Mouse (Mus musculus) limb, embryonic 15.5 days (tissue): ENCODE data around the gene Itgbl1. TPM values are rescaled to one million over a fixed set of nuclear protein-coding genes. Genes with fewer than 3 reads are reported as not detected.
A peak's percentile ranks its signal among the peaks of the same experiment; 100 is the strongest.
"Not testable (repeated sequence)": the region's sequence is repeated elsewhere in the genome, so short reads cannot be mapped to it uniquely, and the experiment has no call there.

ENCODE experiments used
- ATAC-seq: fragments of 200-750 bp; cut with Nextera tagmentation; 2 replicates; pipeline ENCODE4 v1.8.0; 2017; ENCODE audit warnings: low read depth, moderate TSS enrichment; ENCODE audit not compliant: insufficient number of reproducible peaks, low FRiP score, low TSS enrichment
- H3K27ac ChIP-seq: fragments of 300-500 bp; sonication (generic); 2 replicates; pipeline ENCODE4 v1.5.1; 2015; ENCODE audit warnings: moderate library complexity, mild to moderate bottlenecking, inconsistent platforms
- H3K27me3 ChIP-seq: fragments of 300-500 bp; sonication (generic); 2 replicates; pipeline ENCODE4 v1.6.1; 2015; ENCODE audit warnings: inconsistent platforms
- H3K36me3 ChIP-seq: fragments of 300-500 bp; sonication (generic); 2 replicates; pipeline ENCODE4 v1.6.1; 2015; ENCODE audit warnings: inconsistent platforms
- H3K4me1 ChIP-seq: fragments of 300-500 bp; sonication (generic); 2 replicates; pipeline ENCODE4 v1.6.1; 2015; ENCODE audit warnings: inconsistent platforms
- H3K4me2 ChIP-seq: fragments of 300-500 bp; sonication (generic); 2 replicates; pipeline ENCODE4 v1.6.1; 2015; ENCODE audit warnings: mild to moderate bottlenecking, inconsistent platforms
- H3K4me3 ChIP-seq: fragments of 300-500 bp; sonication (generic); 2 replicates; pipeline ENCODE4 v1.5.1; 2015; ENCODE audit warnings: mild to moderate bottlenecking, inconsistent platforms
- H3K9ac ChIP-seq: fragments of 300-500 bp; sonication (generic); 2 replicates; pipeline ENCODE4 v1.6.1; 2015; ENCODE audit warnings: inconsistent platforms
- H3K9me3 ChIP-seq: fragments of 300-500 bp; sonication (generic); 2 replicates; pipeline ENCODE4 v1.6.1; 2016; ENCODE audit warnings: inconsistent platforms
- WGBS: fragments of 180-500 bp; shearing (Covaris S2); methylation state at CpG from one replicate; pipeline ENCODE4 v1.1.7; 2015; 5-methylcytosine and 5-hydroxymethylcytosine counted together
- polyA plus RNA-seq: library from polyadenylated mRNA; unstranded; fragments of >200 nt; fragmentation: Nextera tagmentation; extraction: Ambion mirVana; gene quantifications from 2 replicates; pipeline ENCODE4 v1.2.1, GENCODE M21; 2015

Gene Itgbl1
- polyA plus RNA-seq = 4.8 and 9.6 TPM in 2 replicates

DNA sequence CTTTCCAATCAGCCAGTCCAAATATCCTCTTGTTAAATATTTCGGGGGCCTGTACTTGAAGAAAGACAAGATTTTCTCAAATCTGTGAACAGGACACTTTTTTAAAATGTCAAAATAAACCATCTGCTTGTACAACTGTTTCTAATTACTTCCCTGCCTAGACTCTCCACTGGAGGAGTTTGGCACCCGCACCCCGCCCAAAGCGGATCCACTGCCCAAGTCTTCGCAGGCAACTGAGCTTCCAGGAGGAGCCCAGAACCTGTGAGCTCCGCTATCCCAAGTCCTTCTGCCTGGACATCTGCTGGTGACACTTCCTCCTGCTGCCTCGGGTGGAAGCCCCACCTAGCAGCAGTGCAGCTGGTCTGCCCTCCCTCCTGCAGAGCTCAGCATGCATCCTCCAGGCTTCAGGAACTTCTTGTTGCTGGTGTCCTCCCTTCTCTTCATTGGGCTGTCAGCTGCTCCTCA lies at the start of gene Itgbl1:
Itgbl1 (plus strand) TSS at position 51 of the 465 bp plus-strand sequence.
- Histone ChIP-seq H3K27me3 (no peaks in the 10 kb centered on the region), H3K4me2 (0 out of 2 replicates have a peak within 1 kb of the TSS, but pooled peaks have one; percentile 7), H3K9ac (no peak within 1 kb of the TSS), H3K36me3 (no peaks in the 10 kb centered on the region), H3K9me3 (no peaks in the 10 kb centered on the region), H3K4me1 (peaks cover 8% of the 10 kb centered on the region), H3K27ac (peak within 1 kb of the TSS; percentile 27; the same call in 1 of the 2 replicates), H3K4me3 (peak within 1 kb of the TSS; percentile 10; the same call in 1 of the 2 replicates)
- WGBS = 19% methylated on average over 7 of the region's 7 CpGs
- ATAC-seq = no peak

DNA sequence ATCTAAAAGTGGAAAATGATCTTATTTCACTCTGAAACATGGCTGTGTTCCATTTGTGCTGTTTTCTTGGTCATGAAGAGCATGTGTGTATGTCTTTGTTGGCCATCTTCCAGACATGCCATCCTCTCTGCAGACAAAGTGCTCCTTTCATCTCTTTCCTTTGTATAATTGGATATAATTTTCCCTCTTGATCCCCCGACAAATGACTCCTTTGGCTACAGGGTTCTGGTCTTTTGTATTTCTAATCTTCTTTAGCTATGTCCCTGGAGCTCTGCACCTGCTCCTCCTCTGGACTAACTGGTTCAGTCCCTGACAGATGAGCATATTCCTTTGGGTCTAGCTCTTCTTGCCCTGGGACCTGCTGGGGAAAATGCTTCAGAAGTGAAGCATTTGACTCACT lies 36.8 kb upstream of the Itgbl1 start:
- no peaks in the 10 kb centered on the region for H3K36me3 ChIP-seq
- peaks cover 8% of the 10 kb centered on the region for H3K4me1 ChIP-seq
- no peak overlapping the region for H3K9ac ChIP-seq
- H3K4me3 ChIP-seq = no peak overlapping the region
- no peak overlapping the region for H3K27ac ChIP-seq
- H3K27me3 ChIP-seq = peaks cover 10% of the 10 kb centered on the region
- no peak for ATAC-seq
- 38% methylated on average over 1 of the region's 1 CpGs for WGBS
- no peaks in the 10 kb centered on the region for H3K9me3 ChIP-seq
- H3K4me2 ChIP-seq = no peak overlapping the region

DNA sequence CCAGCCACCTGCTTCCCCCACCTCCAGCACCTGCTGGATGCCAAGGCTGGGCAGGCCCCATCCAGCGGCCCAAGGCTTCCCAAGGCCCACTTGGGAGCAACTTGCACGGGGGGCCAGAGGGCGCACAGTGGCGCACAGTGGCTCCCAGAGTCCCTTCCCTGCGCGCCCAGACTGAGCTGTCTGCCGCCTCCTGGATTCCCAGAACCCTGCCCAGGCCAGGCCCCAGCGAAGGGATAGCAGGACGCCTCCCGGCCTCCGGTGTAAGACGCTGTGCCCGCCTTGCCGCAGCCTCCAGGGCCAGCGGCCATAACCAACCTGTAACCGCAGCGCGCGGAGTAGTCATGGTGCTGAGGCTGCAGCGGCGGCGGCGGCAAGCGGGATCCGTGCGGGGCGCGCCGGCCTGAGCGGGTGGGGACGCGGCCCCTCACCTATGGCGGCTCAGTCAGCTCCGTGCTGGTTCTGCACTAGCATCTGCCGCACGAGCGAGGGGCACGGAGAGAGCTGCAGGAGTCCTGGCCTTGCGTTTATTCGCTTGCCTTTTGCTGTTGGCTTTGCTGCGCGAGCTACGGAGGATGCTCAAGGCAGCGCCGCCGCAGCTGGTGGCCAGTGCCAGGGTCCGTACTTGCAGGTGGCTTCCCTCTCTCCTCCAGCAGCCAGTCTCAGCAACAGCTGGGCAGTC lies 33.1 kb upstream of the Itgbl1 start, which contains the start of gene Nalcn:
Nalcn (minus strand) TSS at position 644 of the 679 bp plus-strand sequence.
- no peaks in the 10 kb centered on the region for H3K9me3 ChIP-seq
- H3K9ac ChIP-seq = peak within 1 kb of the TSS; percentile 11; the same call in 1 of the 2 replicates
- peak within 1 kb of the TSS; percentile 40 for H3K4me3 ChIP-seq
- no peak within 1 kb of the TSS for H3K27ac ChIP-seq
- peaks cover 8% of the 10 kb centered on the region for H3K4me1 ChIP-seq
- H3K27me3 ChIP-seq = peaks cover 10% of the 10 kb centered on the region
- ATAC-seq = peak; percentile 55; the same call in 1 of the 2 replicates
- WGBS = 2% methylated on average over 46 of the region's 47 CpGs
- H3K4me2 ChIP-seq = peak within 1 kb of the TSS; percentile 75
- H3K36me3 ChIP-seq = no peaks in the 10 kb centered on the region

DNA sequence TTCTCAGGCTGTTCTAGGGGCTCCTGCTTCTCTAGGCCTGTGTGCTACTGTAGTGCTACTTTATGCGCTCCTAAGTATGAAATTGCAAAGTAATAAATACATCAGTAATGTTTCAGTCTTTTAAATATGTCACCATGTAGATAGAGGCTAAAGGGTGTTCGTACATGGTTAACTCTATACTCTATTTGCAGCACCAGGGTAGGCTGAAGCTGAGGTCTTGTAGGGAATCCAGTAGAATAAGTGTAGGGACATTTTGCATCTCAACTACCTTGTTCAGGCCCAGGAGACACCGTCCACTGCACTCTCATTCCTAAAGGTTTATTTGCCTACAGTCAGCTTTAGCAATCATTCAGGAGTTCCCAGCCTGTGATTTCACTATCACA lies 32.6 kb upstream of the Itgbl1 start:
- no peak for ATAC-seq

DNA sequence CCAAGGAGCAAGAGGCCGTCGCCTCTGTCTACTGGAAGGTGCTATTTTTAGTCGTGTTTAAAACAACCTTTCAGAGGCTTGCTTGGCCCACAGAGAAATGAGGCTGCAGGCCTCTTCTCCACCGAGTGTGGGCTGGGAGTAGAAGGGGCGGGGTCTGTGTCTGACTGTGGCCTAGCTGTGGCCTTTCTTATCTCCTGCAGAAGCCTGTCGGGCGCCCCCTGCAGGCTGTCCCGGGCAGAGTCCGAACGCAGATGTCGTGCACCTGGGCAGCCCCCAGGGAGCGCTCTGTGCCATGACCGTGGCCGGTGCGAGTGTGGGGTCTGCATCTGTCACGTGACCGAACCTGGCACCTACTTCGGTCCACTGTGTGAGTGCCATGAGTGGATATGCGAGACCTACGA lies 1.3 kb downstream of the Itgbl1 start:
- Histone ChIP-seq H3K9ac (no peak overlapping the region), H3K27me3 (no peaks in the 10 kb centered on the region), H3K4me3 (no peak overlapping the region), H3K27ac (peak overlapping the region; percentile 33), H3K36me3 (no peaks in the 10 kb centered on the region), H3K9me3 (no peaks in the 10 kb centered on the region), H3K4me1 (peaks cover 8% of the 10 kb centered on the region), H3K4me2 (peak overlapping the region; percentile 29)
- WGBS = 20% methylated on average over 20 of the region's 20 CpGs
- 0 out of 2 replicates have a peak, but pooled peaks have one; percentile 35 for ATAC-seq

More for the DNA sequence above, 32.6 kb upstream of the Itgbl1 start:
- Histone ChIP-seq H3K36me3 (no peaks in the 10 kb centered on the region), H3K4me2 (peak overlapping the region; percentile 75), H3K4me1 (peaks cover 8% of the 10 kb centered on the region), H3K27ac (no peak overlapping the region), H3K4me3 (peak overlapping the region; percentile 40), H3K9ac (no peak overlapping the region), H3K27me3 (peaks cover 10% of the 10 kb centered on the region), H3K9me3 (no peaks in the 10 kb centered on the region)
- 58% methylated on average over 3 of the region's 3 CpGs for WGBS

DNA sequence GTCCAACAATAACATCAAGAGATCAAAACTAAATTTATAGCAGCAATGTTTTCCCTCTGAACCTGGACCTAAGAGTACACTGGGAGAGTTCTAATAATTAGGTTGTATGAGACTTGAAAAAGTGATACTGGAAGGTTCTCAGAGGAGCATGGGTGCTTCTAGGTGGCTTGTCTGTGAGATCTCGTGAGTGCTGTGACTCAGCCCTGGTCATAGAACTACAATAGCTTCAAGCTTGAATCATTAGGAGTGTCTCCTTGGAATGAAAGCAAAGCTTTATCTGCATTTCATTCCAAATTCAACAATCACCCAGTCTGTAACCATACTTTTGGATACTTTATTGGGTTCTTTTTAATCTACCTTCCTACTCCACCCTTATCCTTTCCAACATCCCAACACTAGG lies 2.6 kb downstream of the Itgbl1 start:
- no peaks in the 10 kb centered on the region for H3K36me3 ChIP-seq
- no peak for ATAC-seq
- H3K9me3 ChIP-seq = no peaks in the 10 kb centered on the region
- WGBS = 65% methylated on average over 1 of the region's 1 CpGs
- H3K4me2 ChIP-seq = no peak overlapping the region
- H3K27me3 ChIP-seq = no peaks in the 10 kb centered on the region
- peaks cover 8% of the 10 kb centered on the region for H3K4me1 ChIP-seq
- H3K4me3 ChIP-seq = no peak overlapping the region
- H3K27ac ChIP-seq = no peak overlapping the region
- H3K9ac ChIP-seq = no peak overlapping the region

DNA sequence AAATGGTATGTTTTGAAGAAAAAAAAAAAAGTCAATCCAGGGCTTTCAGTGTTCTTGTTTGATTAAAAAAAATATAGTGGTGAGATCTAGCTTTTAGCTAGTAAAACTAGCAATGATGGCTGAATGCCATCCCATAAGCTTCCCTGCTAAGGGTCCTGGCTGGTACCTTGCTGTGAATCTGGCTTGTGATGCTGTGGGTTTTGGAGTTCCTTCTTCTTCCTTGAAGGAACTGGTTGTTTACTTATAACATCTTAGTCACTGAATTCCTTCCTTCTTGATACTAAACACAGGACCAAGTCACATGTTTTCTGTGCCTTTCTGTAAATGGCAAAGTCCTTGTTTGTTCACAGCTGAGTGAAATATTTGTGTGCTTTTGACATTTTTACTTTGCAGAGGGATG lies 3.4 kb downstream of the Itgbl1 start:
- no peak overlapping the region for H3K4me2 ChIP-seq
- H3K4me3 ChIP-seq = no peak overlapping the region
- no peaks in the 10 kb centered on the region for H3K36me3 ChIP-seq
- H3K9me3 ChIP-seq = no peaks in the 10 kb centered on the region
- no peak overlapping the region for H3K9ac ChIP-seq
- no peak for ATAC-seq
- no peaks in the 10 kb centered on the region for H3K27me3 ChIP-seq
- no peak overlapping the region for H3K27ac ChIP-seq
- peaks cover 8% of the 10 kb centered on the region for H3K4me1 ChIP-seq

DNA sequence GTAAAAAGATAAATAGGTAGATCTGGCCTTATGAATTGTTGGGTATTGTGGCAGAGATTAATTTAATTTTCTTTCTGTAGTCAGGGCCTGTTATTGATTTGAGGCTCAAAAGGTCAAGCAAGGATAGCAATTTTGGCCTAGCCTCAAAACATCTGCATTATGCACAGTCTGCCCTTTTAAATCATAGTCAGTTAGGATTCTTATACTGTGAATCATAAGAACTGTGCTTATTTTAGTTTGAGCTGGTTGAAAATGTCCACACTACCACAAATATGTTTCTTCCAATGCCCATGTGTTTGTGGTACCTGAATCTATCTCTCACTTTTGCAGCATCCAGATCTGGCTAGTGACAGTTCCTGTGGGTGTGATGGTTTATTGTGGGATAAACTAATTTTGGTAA lies 4.7 kb downstream of the Itgbl1 start:
- H3K9ac ChIP-seq = no peak overlapping the region
- no peaks in the 10 kb centered on the region for H3K9me3 ChIP-seq
- no peak overlapping the region for H3K4me3 ChIP-seq
- H3K27ac ChIP-seq = no peak overlapping the region
- H3K4me1 ChIP-seq = peaks cover 8% of the 10 kb centered on the region
- H3K27me3 ChIP-seq = no peaks in the 10 kb centered on the region
- H3K36me3 ChIP-seq = no peaks in the 10 kb centered on the region
- ATAC-seq = no peak
- no peak overlapping the region for H3K4me2 ChIP-seq

DNA sequence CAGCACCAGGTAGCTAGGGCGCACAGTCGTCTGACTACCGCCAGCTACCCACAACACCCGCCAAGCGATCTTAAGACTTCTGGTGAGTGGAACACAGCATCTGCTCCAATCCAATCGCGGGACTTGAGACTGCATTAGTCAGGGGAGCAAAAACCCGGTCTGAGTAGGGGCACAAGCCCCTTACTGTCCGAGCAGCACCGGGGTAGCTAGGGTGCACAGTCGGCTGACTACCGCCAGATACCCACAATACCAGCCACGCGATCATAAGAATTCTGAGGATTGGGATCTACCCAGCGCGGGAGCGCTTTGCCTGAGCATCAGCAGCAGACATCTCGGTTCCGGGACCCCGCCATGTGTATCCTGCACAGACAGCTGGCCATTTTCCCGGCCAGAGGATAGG lies 11.3 kb downstream of the Itgbl1 start:
- not testable (repeated sequence) for H3K4me1 ChIP-seq, H3K9me3 ChIP-seq, H3K9ac ChIP-seq, H3K4me2 ChIP-seq, H3K27ac ChIP-seq, ATAC-seq, H3K36me3 ChIP-seq, H3K27me3 ChIP-seq, H3K4me3 ChIP-seq
- WGBS = 83% methylated on average over 21 of the region's 21 CpGs

DNA sequence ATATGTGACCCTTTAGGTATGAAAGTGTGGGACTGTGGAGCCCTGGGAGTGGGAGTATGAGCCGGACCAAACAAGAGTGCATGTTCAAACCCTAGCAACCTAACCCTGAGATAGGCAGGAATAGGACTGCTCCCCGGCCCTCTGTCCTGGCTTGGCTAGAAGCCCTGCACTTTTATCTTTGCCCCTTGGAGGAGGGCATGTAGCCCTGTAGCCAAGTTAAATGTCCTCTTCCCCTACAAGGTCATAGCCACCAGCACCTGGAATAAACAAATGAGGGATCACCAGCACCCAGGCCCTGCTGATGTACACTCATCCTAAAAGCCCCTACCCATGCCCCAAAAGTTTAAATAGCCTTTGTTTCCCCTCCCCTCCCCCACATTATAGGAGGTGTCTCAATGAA lies 18.3 kb downstream of the Itgbl1 start:
- WGBS = 83% methylated on average over 2 of the region's 2 CpGs
- no peak overlapping the region for H3K9ac ChIP-seq
- H3K27ac ChIP-seq = no peak overlapping the region
- no peak for ATAC-seq
- H3K4me1 ChIP-seq = no peaks in the 10 kb centered on the region
- no peaks in the 10 kb centered on the region for H3K9me3 ChIP-seq
- no peak overlapping the region for H3K4me3 ChIP-seq
- no peaks in the 10 kb centered on the region for H3K27me3 ChIP-seq
- H3K36me3 ChIP-seq = no peaks in the 10 kb centered on the region
- no peak overlapping the region for H3K4me2 ChIP-seq

DNA sequence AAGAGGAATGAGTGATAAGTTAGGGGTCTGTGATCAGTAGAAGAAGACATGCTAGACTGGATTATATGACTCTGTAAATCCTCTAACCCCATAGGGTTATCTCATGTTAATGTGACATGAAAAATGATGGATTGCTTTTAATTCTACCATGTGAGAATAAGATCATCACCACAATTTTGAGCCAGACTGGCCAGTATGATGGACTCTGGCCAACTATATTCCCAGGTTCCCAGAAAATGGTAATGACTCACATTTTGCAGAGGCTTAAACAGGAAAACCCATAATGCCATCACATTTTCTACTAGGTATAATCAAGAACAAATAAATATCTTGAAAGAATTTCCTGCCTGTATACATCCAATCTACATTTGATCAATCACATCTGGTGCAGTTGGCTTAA lies 55.0 kb downstream of the Itgbl1 start:
- H3K9me3 ChIP-seq = no peaks in the 10 kb centered on the region
- ATAC-seq = no peak
- H3K4me2 ChIP-seq = no peak overlapping the region
- no peaks in the 10 kb centered on the region for H3K27me3 ChIP-seq
- H3K36me3 ChIP-seq = no peaks in the 10 kb centered on the region
- H3K4me3 ChIP-seq = no peak overlapping the region
- no peak overlapping the region for H3K27ac ChIP-seq
- H3K9ac ChIP-seq = no peak overlapping the region
- H3K4me1 ChIP-seq = no peaks in the 10 kb centered on the region

DNA sequence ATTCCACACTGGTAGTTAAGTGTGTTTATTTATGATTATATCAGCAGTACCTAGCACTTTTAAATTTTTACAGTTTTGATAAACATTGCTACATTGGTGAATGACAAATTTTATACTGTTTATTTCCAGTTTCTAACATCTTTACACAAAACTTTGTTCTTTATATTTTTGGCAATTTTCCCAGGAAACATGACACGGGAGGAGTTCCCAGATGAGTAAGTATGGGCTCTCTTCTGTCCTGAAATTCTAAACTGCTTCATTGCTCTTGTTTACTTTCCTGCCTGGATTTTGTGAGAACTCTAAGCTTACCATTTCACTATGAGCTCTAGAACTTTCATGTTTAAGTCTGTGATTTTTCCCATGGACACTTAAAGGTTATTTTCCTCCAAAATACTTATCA lies 82.3 kb downstream of the Itgbl1 start:
- Histone ChIP-seq H3K4me2 (no peak overlapping the region), H3K4me1 (no peaks in the 10 kb centered on the region), H3K36me3 (no peaks in the 10 kb centered on the region), H3K27me3 (no peaks in the 10 kb centered on the region), H3K9ac (no peak overlapping the region), H3K27ac (no peak overlapping the region), H3K9me3 (no peaks in the 10 kb centered on the region), H3K4me3 (no peak overlapping the region)
- no peak for ATAC-seq
- WGBS = 58% methylated on average over 1 of the region's 1 CpGs
